Mouse (Mus musculus) CH12.LX (cell line): ENCODE results near the gene Cabcoco1. TPM values are rescaled to one million over a fixed set of nuclear protein-coding genes. Genes with fewer than 3 reads are reported as not detected.

Experiments
- DNase-seq: peaks from one replicate; pipeline ENCODE4 v3.0.0-alpha.2; 2013; ENCODE audit errors: extremely low read depth
- H3K27ac ChIP-seq: 2 replicates; pipeline ENCODE4 v1.5.1; 2012; ENCODE audit warnings: low read depth, mild to moderate bottlenecking, control low read depth, moderate library complexity; ENCODE audit not compliant: insufficient read depth
- H3K27me3 ChIP-seq: replicated peaks from 2 replicates; pipeline ENCODE3; 2012; ENCODE audit warnings: inconsistent platforms
- H3K36me3 ChIP-seq, 2 experiments: replicated peaks in 1 of 2; 2 replicates each; pipeline versions ENCODE3 to v1.6.1; 2012; ENCODE audit warnings: inconsistent platforms in 1 of 2, low read length in 1 of 2, mild to moderate bottlenecking in 1 of 2, mixed read lengths in 1 of 2, moderate library complexity in 1 of 2; ENCODE audit not compliant: control insufficient read depth in 1 of 2, insufficient read depth in 1 of 2
- H3K4me1 ChIP-seq, 2 experiments: 2 replicates each; pipeline ENCODE4 v1.6.1; 2012; ENCODE audit warnings: inconsistent platforms in 1 of 2, moderate library complexity in 1 of 2; ENCODE audit not compliant: insufficient read depth in 2 of 2, control insufficient read depth in 1 of 2
- H3K4me2 ChIP-seq: 2 replicates; pipeline ENCODE4 v1.6.1; 2012; ENCODE audit warnings: low read depth, mild to moderate bottlenecking, control low read depth; ENCODE audit not compliant: poor library complexity, insufficient read depth, severe bottlenecking
- H3K4me3 ChIP-seq, 3 experiments: fragments of 150-350 bp in 1 of 3; sonication (generic) in 1 of 3; replicated peaks in 1 of 3; 2 replicates each; pipeline versions ENCODE3 to v1.5.1; 2011 to 2012; ENCODE audit warnings: low read depth in 2 of 3, low read length in 2 of 3, mild to moderate bottlenecking in 2 of 3, moderate library complexity in 2 of 3, control low read depth in 1 of 3, improper control_type of control experiment in 1 of 3, inconsistent platforms in 1 of 3, mixed read lengths in 1 of 3; ENCODE audit not compliant: poor library complexity in 1 of 3
- H3K79me2 ChIP-seq: replicated peaks from 2 replicates; pipeline ENCODE4 v1.6.1; 2012; ENCODE audit warnings: mild to moderate bottlenecking, moderate library complexity; ENCODE audit not compliant: control insufficient read depth, poor library complexity, insufficient read depth, severe bottlenecking; ENCODE audit errors: extremely low read depth
- H3K9ac ChIP-seq: 2 replicates; pipeline ENCODE4 v1.6.1; 2012; ENCODE audit warnings: low read depth, mild to moderate bottlenecking, control low read depth, moderate library complexity; ENCODE audit not compliant: insufficient read depth
- H3K9me3 ChIP-seq: replicated peaks from 2 replicates; pipeline ENCODE3; 2012; ENCODE audit warnings: low read length, inconsistent platforms, mixed read lengths
- CHD1 ChIP-seq: IDR thresholded peaks from 2 replicates; pipeline ENCODE4 v1.6.1; 2012; ENCODE audit warnings: low read depth, low read length, improper control_type of control experiment, inconsistent platforms
- CHD2 ChIP-seq: IDR thresholded peaks from 2 replicates; pipeline ENCODE4 v1.6.1; 2011; ENCODE audit warnings: low read length, improper control_type of control experiment
- CTCF ChIP-seq, 2 experiments: IDR thresholded peaks in 1 of 2; conservative IDR thresholded peaks in 1 of 2; 2 replicates each; pipeline ENCODE4 v1.5.1; 2011 to 2012; ENCODE audit warnings: low read depth in 2 of 2, low read length in 2 of 2, improper control_type of control experiment in 1 of 2, inconsistent platforms in 1 of 2, mild to moderate bottlenecking in 1 of 2, moderate library complexity in 1 of 2
- EP300 ChIP-seq: IDR thresholded peaks from 2 replicates; pipeline ENCODE4 v1.6.1; 2011; ENCODE audit warnings: low read length, improper control_type of control experiment
- ETS1 ChIP-seq: conservative IDR thresholded peaks from 2 replicates; pipeline ENCODE4 v1.6.1; 2012; ENCODE audit warnings: low read depth, mild to moderate bottlenecking, inconsistent platforms, low read length, improper control_type of control experiment, moderate library complexity
- GABPA ChIP-seq: IDR thresholded peaks from 2 replicates; pipeline ENCODE4 v1.6.1; 2012; ENCODE audit warnings: low read depth, low read length, improper control_type of control experiment, inconsistent platforms; ENCODE audit not compliant: insufficient replicate concordance
- HCFC1 ChIP-seq: IDR thresholded peaks from 2 replicates; pipeline ENCODE4 v1.6.1; 2012; ENCODE audit warnings: low read depth, mild to moderate bottlenecking, inconsistent platforms, low read length, improper control_type of control experiment
- JUND ChIP-seq: conservative IDR thresholded peaks from 2 replicates; pipeline ENCODE4 v1.6.1; 2011; ENCODE audit warnings: low read depth, low read length, improper control_type of control experiment
- KAT2A ChIP-seq: IDR thresholded peaks from 2 replicates; pipeline ENCODE4 v1.6.1; 2012; ENCODE audit warnings: low read length, improper control_type of control experiment, inconsistent platforms; ENCODE audit not compliant: insufficient replicate concordance
- MAX ChIP-seq: IDR thresholded peaks from 2 replicates; pipeline ENCODE4 v1.6.1; 2011; ENCODE audit warnings: low read length, improper control_type of control experiment
- MAZ ChIP-seq: IDR thresholded peaks from 2 replicates; pipeline ENCODE4 v1.6.1; 2012; ENCODE audit warnings: low read depth, mild to moderate bottlenecking, inconsistent platforms, low read length, improper control_type of control experiment, moderate library complexity
- MEF2A ChIP-seq: IDR thresholded peaks from 2 replicates; pipeline ENCODE4 v1.6.1; 2014; ENCODE audit warnings: low read depth, mild to moderate bottlenecking, inconsistent platforms, low read length, improper control_type of control experiment, borderline replicate concordance
- MXI1 ChIP-seq: IDR thresholded peaks from 2 replicates; pipeline ENCODE4 v1.6.1; 2011; ENCODE audit warnings: mild to moderate bottlenecking, low read depth, low read length, improper control_type of control experiment
- MYC ChIP-seq: IDR thresholded peaks from 2 replicates; pipeline ENCODE4 v1.6.1; 2011; ENCODE audit warnings: low read depth, mild to moderate bottlenecking, improper control_type of control experiment, low read length
- NELFE ChIP-seq: IDR thresholded peaks from 2 replicates; pipeline ENCODE4 v1.6.1; 2011; ENCODE audit warnings: low read depth, low read length, improper control_type of control experiment
- NRF1 ChIP-seq: IDR thresholded peaks from 2 replicates; pipeline ENCODE4 v1.6.1; 2014; ENCODE audit warnings: low read depth, mild to moderate bottlenecking, inconsistent platforms, low read length, improper control_type of control experiment, moderate library complexity
- RAD21 ChIP-seq: IDR thresholded peaks from 2 replicates; pipeline ENCODE4 v1.6.1; 2011; ENCODE audit warnings: low read depth, mild to moderate bottlenecking, low read length, improper control_type of control experiment, moderate library complexity
- TBP ChIP-seq: conservative IDR thresholded peaks from 2 replicates; pipeline ENCODE4 v1.6.1; 2011; ENCODE audit warnings: low read depth, low read length, improper control_type of control experiment
- TCF12 ChIP-seq: IDR thresholded peaks from 2 replicates; pipeline ENCODE4 v1.6.1; 2014; ENCODE audit warnings: low read depth, mild to moderate bottlenecking, inconsistent platforms, low read length, improper control_type of control experiment
- UBTF ChIP-seq: IDR thresholded peaks from 2 replicates; pipeline ENCODE4 v1.6.1; 2012; ENCODE audit warnings: low read depth, mild to moderate bottlenecking, inconsistent platforms, low read length, improper control_type of control experiment, moderate library complexity
- USF2 ChIP-seq: conservative IDR thresholded peaks from 2 replicates; pipeline ENCODE4 v1.6.1; 2011; ENCODE audit warnings: low read depth, low read length, improper control_type of control experiment
- ZC3H11A ChIP-seq: IDR thresholded peaks from 2 replicates; pipeline ENCODE4 v1.6.1; 2012; ENCODE audit warnings: low read depth, mild to moderate bottlenecking, inconsistent platforms, low read length, improper control_type of control experiment
- ZKSCAN1 ChIP-seq: IDR thresholded peaks from 2 replicates; pipeline ENCODE4 v1.6.1; 2012; ENCODE audit warnings: low read depth, inconsistent platforms, low read length, improper control_type of control experiment, borderline replicate concordance
- ZMIZ1 ChIP-seq: IDR thresholded peaks from 2 replicates; pipeline ENCODE4 v1.6.1; 2012; ENCODE audit warnings: low read depth, mild to moderate bottlenecking, inconsistent platforms, low read length, improper control_type of control experiment
- ZNF384 ChIP-seq: IDR thresholded peaks from 2 replicates; pipeline ENCODE4 v1.6.1; 2012; ENCODE audit warnings: low read depth, low read length, improper control_type of control experiment, inconsistent platforms
- dilution Hi-C: fragments of 300-500 bp; cut with MboI; formaldehyde crosslinking; loops from 2 replicates; pipeline ENCODE4 v1.14.3; 2020; ENCODE audit warnings: low sequenced_read_pairs; ENCODE audit not compliant: extremely low pct_unique_long_range_greater_than_20kb, extremely low pct_ligation_motif_present
- in situ Hi-C: fragments of 300-500 bp; cut with MboI; formaldehyde crosslinking; loops from 3 replicates; pipeline ENCODE4 v1.14.3; 2019; ENCODE audit warnings: low sequenced_read_pairs, low pct_ligation_motif_present, low pct_unique_long_range_greater_than_20kb, mixed read lengths
- polyA plus RNA-seq: library from polyadenylated mRNA; unstranded; fragments of >175 nt; gene quantifications from 2 replicates; pipeline ENCODE4 v1.2.1, GENCODE M21; 2012; ENCODE audit warnings: low read depth; ENCODE audit not compliant: insufficient read length
- total RNA-seq, 2 experiments: library from RNA; depleted of rRNA; stranded (reverse); fragments of 300-350 nt in 1 of 2; fragments of >200 nt in 1 of 2; gene quantifications; 2 replicates each; pipeline ENCODE4 v1.2.3; 2012 to 2014

Gene Cabcoco1
- total and polyA plus RNA-seq, 3 experiments: 0.72 to 2.4 (median 0.90) TPM

- H3K9me3 ChIP-seq: no peaks in the 10 kb centered on the region
- H3K79me2 ChIP-seq: no peaks in the 10 kb centered on the region
- H3K4me1 ChIP-seq: peaks cover 9 to 49% of the 10 kb centered on the region in 2 experiments
- TF ChIP-seq CHD2 (no peak), MAZ (no peak), USF2 (no peak), JUND (0 out of 2 replicates have a peak, but pooled peaks have one; percentile 6), NELFE (no peak), ZKSCAN1 (no peak), EP300 (0 out of 2 replicates have a peak, but pooled peaks have one; percentile 13), MYC (0 out of 2 replicates have a peak, but pooled peaks have one; percentile 59), CTCF (conservative IDR thresholded peaks at IDR 0.05 in 1 of 2, IDR thresholded peaks at IDR 0.05 in 1 of 2; ENCODE audit: low read depth in 2 of 2, low read length in 2 of 2) (no peak), CHD1 (peak; percentile 56; the same call in 1 of the 2 replicates), NRF1 (no peak), KAT2A (no peak), TBP (no peak), ZC3H11A (no peak), ETS1 (no peak), UBTF (no peak), HCFC1 (peak; percentile 23; the same call in 1 of the 2 replicates), TCF12 (0 out of 2 replicates have a peak, but pooled peaks have one; percentile 33), ZNF384 (no peak), GABPA (no peak)
- no peak for DNase-seq
- peak overlapping the region; percentile 26; the same call in 1 of the 2 replicates for H3K9ac ChIP-seq
- H3K4me2 ChIP-seq: peak overlapping the region; percentile 38
- H3K27ac ChIP-seq: no peak overlapping the region
- dilution Hi-C loops: no loop called here
- H3K36me3 ChIP-seq: no peaks in the 10 kb centered on the region
- H3K27me3 ChIP-seq: no peaks in the 10 kb centered on the region
- H3K4me3 ChIP-seq: no peak overlapping the region
- in situ Hi-C loops: no loop called here
Measured at GRCm38 (mm10) chr10:68440515-68440914, 101.2 kb downstream of the Cabcoco1 start.

DNA sequence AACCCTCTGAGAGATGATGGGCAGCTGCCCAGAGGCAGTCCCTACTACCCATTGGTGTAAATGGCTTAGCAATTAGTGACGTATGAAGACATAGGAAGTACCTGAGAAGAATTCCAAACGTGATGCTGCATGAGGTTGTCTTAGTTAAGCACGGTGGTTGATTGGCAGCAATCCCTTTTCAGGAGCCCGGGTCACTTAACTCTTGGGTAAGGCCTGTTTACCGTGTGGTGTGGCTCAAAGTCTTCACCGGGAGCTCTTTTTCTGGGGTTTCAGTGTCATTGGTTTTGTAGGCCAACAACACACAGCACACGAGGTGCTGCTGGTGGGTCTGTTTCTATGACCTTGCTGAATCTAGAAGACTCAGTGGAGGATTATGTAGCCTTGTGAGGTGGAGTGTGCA, 105.9 kb downstream of the Cabcoco1 start:
- dilution Hi-C loops: no loop called here

More for the DNA sequence above, 105.9 kb downstream of the Cabcoco1 start:
- Histone ChIP-seq H3K9ac (no peak overlapping the region), H3K79me2 (no peaks in the 10 kb centered on the region), H3K4me3 (no peak overlapping the region), H3K9me3 (no peaks in the 10 kb centered on the region), H3K27ac (no peak overlapping the region), H3K36me3 (no peaks in the 10 kb centered on the region)
- DNase-seq: no peak
- TF ChIP-seq HCFC1 (no peak), MYC (no peak), MEF2A (no peak), ZNF384 (no peak), MXI1 (no peak), EP300 (no peak), MAX (no peak), ZMIZ1 (no peak), NRF1 (no peak), ZC3H11A (no peak), KAT2A (no peak), USF2 (no peak), RAD21 (no peak), CHD2 (no peak)
- TF ChIP-seq, all 38 proteins: peak for 0
- Histone ChIP-seq H3K27me3 (no peaks in the 10 kb centered on the region), H3K4me1 (peaks cover 7 to 19% of the 10 kb centered on the region in 2 experiments), H3K4me2 (no peak overlapping the region)
- in situ Hi-C loops: no loop called here
